Mouse (Mus musculus) heart, embryonic 16.5 days (tissue): ENCODE measurements around the gene Madd. TPM values are rescaled to one million over a fixed set of nuclear protein-coding genes. Genes with fewer than 3 reads are reported as not detected.
"Not testable (repeated sequence)": the region's sequence is repeated elsewhere in the genome, so short reads cannot be mapped to it uniquely, and the experiment has no call there.

Experiments
- ATAC-seq: fragments of 200-750 bp; cut with Nextera tagmentation; replicated peaks from 2 replicates; pipeline ENCODE4 v1.8.0; 2017; ENCODE audit warnings: moderate number of reproducible peaks; ENCODE audit not compliant: insufficient read depth, low FRiP score; ENCODE audit errors: extremely low read depth
- H3K27ac ChIP-seq: fragments of 300-500 bp; sonication (generic); 2 replicates; pipeline ENCODE4 v1.5.1; 2014; ENCODE audit warnings: mild to moderate bottlenecking, low read length, control low read depth, moderate library complexity
- H3K27me3 ChIP-seq: fragments of 300-500 bp; sonication (generic); 2 replicates; pipeline ENCODE4 v1.6.1; 2014; ENCODE audit warnings: low read length, mixed read lengths; ENCODE audit not compliant: control insufficient read depth, insufficient read depth
- H3K36me3 ChIP-seq: fragments of 300-500 bp; sonication (generic); 2 replicates; pipeline ENCODE4 v1.6.1; 2014; ENCODE audit not compliant: control insufficient read depth, insufficient read depth
- H3K4me1 ChIP-seq: fragments of 300-500 bp; sonication (generic); 2 replicates; pipeline ENCODE4 v1.6.1; 2014; ENCODE audit warnings: low read length, mixed read lengths; ENCODE audit not compliant: control insufficient read depth, insufficient read depth
- H3K4me2 ChIP-seq: fragments of 300-500 bp; sonication (generic); 2 replicates; pipeline ENCODE4 v1.6.1; 2014; ENCODE audit warnings: low read depth, mild to moderate bottlenecking, control low read depth, low read length
- H3K4me3 ChIP-seq: fragments of 300-500 bp; sonication (generic); 2 replicates; pipeline ENCODE4 v1.5.1; 2014; ENCODE audit warnings: mild to moderate bottlenecking, control low read depth, low read length
- H3K9ac ChIP-seq: fragments of 300-500 bp; sonication (generic); 2 replicates; pipeline ENCODE4 v1.6.1; 2014; ENCODE audit warnings: low read length, control low read depth
- H3K9me3 ChIP-seq: fragments of 300-500 bp; sonication (generic); replicated peaks from 2 replicates; pipeline ENCODE4 v1.6.1; 2016; ENCODE audit warnings: low read length; ENCODE audit not compliant: control insufficient read depth
- WGBS: fragments of 180-500 bp; shearing (Covaris S2); extraction: QIAGEN DNeasy Blood & Tissue Kit; methylation state at CpG from one replicate; pipeline ENCODE4 v1.1.7; 2014; 5-methylcytosine and 5-hydroxymethylcytosine counted together
- polyA plus RNA-seq: library from polyadenylated mRNA; unstranded; fragments of >200 nt; fragmentation: Nextera tagmentation; extraction: Ambion mirVana; gene quantifications from 2 replicates; pipeline ENCODE4 v1.2.1, GENCODE M21; 2015

Gene Madd
- polyA plus RNA-seq, 1 experiment from 2014 or later = 6.1 TPM

GRCm38 (mm10) chr2:91116842-91117241 is 66.8 kb downstream of the Madd start:
- Histone ChIP-seq H3K4me1 (peaks cover 25% of the 10 kb centered on the region), H3K9me3 (no peaks in the 10 kb centered on the region), H3K4me3 (no peak overlapping the region; the same call in 1 of the 2 replicates), H3K36me3 (no peaks in the 10 kb centered on the region), H3K27ac (peak overlapping the region; percentile 98), H3K27me3 (no peaks in the 10 kb centered on the region), H3K4me2 (peak overlapping the region; percentile 61), H3K9ac (no peak overlapping the region)
- no peak for ATAC-seq
- WGBS = 38% methylated on average over 5 of the region's 5 CpGs

GRCm38 (mm10) chr2:91115578-91115970 is 68.1 kb downstream of the Madd start:
- Histone ChIP-seq H3K9ac (peak overlapping the region; percentile 82), H3K27me3 (no peaks in the 10 kb centered on the region), H3K36me3 (no peaks in the 10 kb centered on the region), H3K27ac (peak overlapping the region; percentile 39; the same call in 1 of the 2 replicates), H3K4me2 (peak overlapping the region; percentile 85), H3K4me1 (peaks cover 22% of the 10 kb centered on the region), H3K4me3 (peak overlapping the region; percentile 51), H3K9me3 (no peaks in the 10 kb centered on the region)
- no peak for ATAC-seq
- WGBS = 25% methylated on average over 12 of the region's 12 CpGs

- Histone ChIP-seq H3K9ac (peak overlapping the region; percentile 82), H3K4me3 (peak overlapping the region; percentile 51), H3K27me3 (no peaks in the 10 kb centered on the region), H3K9me3 (no peaks in the 10 kb centered on the region), H3K4me2 (peak overlapping the region; percentile 85), H3K27ac (peak overlapping the region; percentile 39; the same call in 1 of the 2 replicates), H3K36me3 (no peaks in the 10 kb centered on the region), H3K4me1 (peaks cover 22% of the 10 kb centered on the region)
- WGBS = 14% methylated on average over 42 of the region's 42 CpGs
- peak; percentile 15 for ATAC-seq
These were observed 68.7 kb downstream of the Madd start for GRCm38 (mm10) chr2:91114781-91115577.

- 78% methylated on average over 6 of the region's 6 CpGs for WGBS
- no peak for ATAC-seq
- no peaks in the 10 kb centered on the region for H3K36me3 ChIP-seq
- no peak overlapping the region for H3K4me3 ChIP-seq
- no peaks in the 10 kb centered on the region for H3K9me3 ChIP-seq
- no peak overlapping the region for H3K4me2 ChIP-seq
- H3K4me1 ChIP-seq = peaks cover 22% of the 10 kb centered on the region
- H3K27me3 ChIP-seq = no peaks in the 10 kb centered on the region
- H3K27ac ChIP-seq = no peak overlapping the region
- no peak overlapping the region for H3K9ac ChIP-seq
These were observed 69.8 kb downstream of the Madd start for GRCm38 (mm10) chr2:91113852-91114251.

- 64% methylated on average over 10 of the region's 10 CpGs for WGBS
- peaks cover 22% of the 10 kb centered on the region for H3K4me1 ChIP-seq
- ATAC-seq = no peak
- no peaks in the 10 kb centered on the region for H3K27me3 ChIP-seq
- no peak overlapping the region for H3K9ac ChIP-seq
- no peak overlapping the region for H3K4me2 ChIP-seq
- H3K9me3 ChIP-seq = no peaks in the 10 kb centered on the region
- no peaks in the 10 kb centered on the region for H3K36me3 ChIP-seq
- peak overlapping the region; percentile 70 for H3K27ac ChIP-seq
- H3K4me3 ChIP-seq = no peak overlapping the region
These were observed 70.3 kb downstream of the Madd start for GRCm38 (mm10) chr2:91113334-91113733.

GRCm38 (mm10) chr2:91112491-91112890 is 71.1 kb downstream of the Madd start:
- no peak for ATAC-seq
- Histone ChIP-seq H3K9ac (no peak overlapping the region; the same call in 1 of the 2 replicates), H3K4me1 (peaks cover 22% of the 10 kb centered on the region), H3K4me2 (no peak overlapping the region), H3K36me3 (no peaks in the 10 kb centered on the region), H3K27me3 (no peaks in the 10 kb centered on the region), H3K9me3 (no peaks in the 10 kb centered on the region), H3K27ac (peak overlapping the region; percentile 70), H3K4me3 (no peak overlapping the region)
- WGBS = 34% methylated on average over 4 of the region's 4 CpGs

GRCm38 (mm10) chr2:91111832-91112231 is 71.8 kb downstream of the Madd start:
- peaks cover 22% of the 10 kb centered on the region for H3K4me1 ChIP-seq
- not testable (repeated sequence) for H3K9ac ChIP-seq

GRCm38 (mm10) chr2:91110429-91110828 is 73.2 kb downstream of the Madd start:
- no peak overlapping the region for H3K4me3 ChIP-seq
- ATAC-seq = no peak
- no peak overlapping the region for H3K27ac ChIP-seq
- H3K9me3 ChIP-seq = no peaks in the 10 kb centered on the region
- no peak overlapping the region for H3K4me2 ChIP-seq
- 80% methylated on average over 6 of the region's 6 CpGs for WGBS
- H3K36me3 ChIP-seq = no peaks in the 10 kb centered on the region
- H3K27me3 ChIP-seq = no peaks in the 10 kb centered on the region
- H3K4me1 ChIP-seq = peaks cover 13% of the 10 kb centered on the region
- no peak overlapping the region for H3K9ac ChIP-seq

More at GRCm38 (mm10) chr2:91111832-91112231, 71.8 kb downstream of the Madd start:
- H3K4me2 ChIP-seq, H3K36me3 ChIP-seq, H3K4me3 ChIP-seq, H3K9me3 ChIP-seq, H3K27me3 ChIP-seq, ATAC-seq, H3K27ac ChIP-seq: not testable (repeated sequence)
- WGBS = 90% methylated on average over 3 of the region's 3 CpGs

GRCm38 (mm10) chr2:91109807-91110385 is 73.7 kb downstream of the Madd start:
- 78% methylated on average over 5 of the region's 5 CpGs for WGBS
- H3K4me3 ChIP-seq = no peak overlapping the region
- no peak overlapping the region for H3K27ac ChIP-seq
- no peak for ATAC-seq
- H3K4me1 ChIP-seq = peaks cover 11% of the 10 kb centered on the region; the same call in 1 of the 2 replicates
- no peak overlapping the region for H3K4me2 ChIP-seq
- no peaks in the 10 kb centered on the region for H3K36me3 ChIP-seq
- no peaks in the 10 kb centered on the region for H3K9me3 ChIP-seq
- no peaks in the 10 kb centered on the region for H3K27me3 ChIP-seq
- H3K9ac ChIP-seq = no peak overlapping the region
